In genomic region chr19:53859149-53859548, GRCm38 (mm10) we compare ENCODE assay signal across 9 mouse cellular contexts. TPM values are rescaled to one million over a fixed set of nuclear protein-coding genes. Genes with fewer than 3 reads are reported as not detected.
DNase-seq lines count a peak whose midpoint lies in the region; ATAC-seq lines count a peak whose summit lies in the region.
"Had no signal": no experiment of that assay in that cellular context is flagged by ENCODE, and none has a peak within 500 bp of the region (broad histone marks: within the 10 kb centered on the region; RNA-seq: fewer than 3 reads in every experiment).

No protein-coding gene starts in this region.

- no peak overlapping the region for H3K9ac ChIP-seq in heart, embryonic 11.5 days (ENCODE audit: low read depth, low read length)

- intact Hi-C loops in gastrocnemius, postnatal 36 days (cut with DNase I), result no loop called here

- ATAC-seq in heart, embryonic 11.5 days (replicated peaks; ENCODE audit: insufficient number of reproducible peaks, low FRiP score, low TSS enrichment), result 0 out of 2 replicates have a peak, but pooled peaks have one; percentile 37

- 38% methylated on average over 9 of the region's 9 CpGs for WGBS in heart, embryonic 11.5 days (ENCODE audit: insufficient replicate concordance)

- peak overlapping the region; percentile 8; the same call in 1 of the 2 replicates for H3K4me2 ChIP-seq in heart, embryonic 11.5 days

- H3K4me1 ChIP-seq in heart, embryonic 11.5 days (ENCODE audit: control insufficient read depth, insufficient read depth, low read length), result peaks cover 8% of the 10 kb centered on the region; the same call in 1 of the 2 replicates

- H3K27ac ChIP-seq in heart, embryonic 11.5 days (ENCODE audit: low read depth, low read length), result no peak overlapping the region

- H3K36me3 ChIP-seq in heart, embryonic 11.5 days (ENCODE audit: control insufficient read depth, insufficient read depth, low read length), result peaks cover 6% of the 10 kb centered on the region

- H3K9me3 ChIP-seq in heart, embryonic 11.5 days (replicated peaks; ENCODE audit: control insufficient read depth, low read length), result no peaks in the 10 kb centered on the region

- H3K27me3 ChIP-seq in heart, embryonic 11.5 days (ENCODE audit: control insufficient read depth, insufficient read depth, low read length), result no peaks in the 10 kb centered on the region

- H3K4me3 ChIP-seq in heart, embryonic 11.5 days (ENCODE audit: low read depth, low read length), result no peak overlapping the region
- H3K4me3 ChIP-seq: myocyte had no signal

- DNase-seq in heart, adult 18-20 months, result no peak
- peak; percentile 81 for DNase-seq in R1 (ENCODE audit: low read depth, low spot score)
- peak; percentile 61 to 70 for DNase-seq in kidney, postnatal 4 days
- peak; percentile 35 for DNase-seq in lung, postnatal 25 days (ENCODE audit: low spot score)
- DNase-seq in adrenal gland, postnatal 10 days, result no peak
- DNase-seq in gastrocnemius, postnatal 36 days, result no peak
- DNase-seq in adipocyte (ENCODE audit: low spot score), result no peak

RNA-seq across cellular contexts. Expression of gene Pdcd4, which starts 32.9 kb away (rescaled TPM):
- polyA plus RNA-seq in heart, embryonic 11.5 days (2014; fragmentation: Nextera tagmentation; extraction: Ambion mirVana), result 38.0 and 41.3 TPM in 2 replicates
- total RNA-seq in heart, adult 18-20 months (2021), result 10 to 100 TPM; 20.3 to 31.3 TPM
- 100 to 1,000 TPM in 1 of 2 experiments, 10 to 100 TPM in 1; 92.2 to 104 TPM for total RNA-seq in adrenal gland, postnatal 10 days (2021)
- total RNA-seq in gastrocnemius, postnatal 36 days (2021), result 10 to 100 TPM; 13.6 to 15.8 TPM

Comparison
In these comparisons a context has a peak if more than half of its experiments do, and no peak if none do; other contexts are left out.
1. DNase-seq: peak in R1 (single experiment), kidney, postnatal 4 days (2 of 2) and lung, postnatal 25 days (single experiment); none in heart, adult 18-20 months (0 of 2), adrenal gland, postnatal 10 days (single experiment), gastrocnemius, postnatal 36 days (0 of 2) and adipocyte (single experiment).